Mouse (Mus musculus) duodenum, adult 2 months (tissue): ENCODE measurements around the gene AU040320. TPM values are rescaled to one million over a fixed set of nuclear protein-coding genes. Genes with fewer than 3 reads are reported as not detected.

Source experiments
- polyA plus RNA-seq: library from polyadenylated mRNA; depleted of rRNA; stranded (reverse); fragments of >200 nt; gene quantifications from 2 replicates; pipeline ENCODE4 v1.2.3, GENCODE M21; 2012; ENCODE audit warnings: low replicate concordance; rRNA removed

AU040320 gene
- polyA plus RNA-seq, result 87.3 and 170 TPM in 2 replicates

GRCm38 (mm10) chr4:126753268-126754230 is at the start of gene AU040320, which contains the start of gene Ncdn:
TSS of gene AU040320 (plus strand) at chr4:126753544.
TSS of gene Ncdn (minus strand) at chr4:126753438.

GRCm38 (mm10) chr4:126736001-126736414 is 17.3 kb upstream of the AU040320 start, which contains the start of gene Tfap2e:
TSS of gene Tfap2e (minus strand) at chr4:126736240.

Other genes with a start within 250 kb of the AU040320 start
- gene Ago4, start 220.1 kb upstream of the AU040320 start, polyA plus RNA-seq, result 0.34 TPM in 2 replicates
- gene Clspn, start 196.6 kb upstream of the AU040320 start, polyA plus RNA-seq, result 0.19 and 0.32 TPM in 2 replicates
- gene 5730409E04Rik, start 143.7 kb upstream of the AU040320 start, polyA plus RNA-seq, result 3.1 and 3.6 TPM in 2 replicates
- 129 TPM in 2 replicates for gene Psmb2, start 75.9 kb upstream of the AU040320 start, polyA plus RNA-seq
- gene Tfap2e, start 17.3 kb upstream of the AU040320 start, polyA plus RNA-seq, result not detected in 2 replicates
- 26.0 and 28.1 TPM in 2 replicates for gene Ncdn, start 106 bp upstream of the AU040320 start, polyA plus RNA-seq
- gene Zmym4, start 214.6 kb downstream of the AU040320 start, polyA plus RNA-seq, result 0.24 and 1.1 TPM in 2 replicates